Mouse (Mus musculus): ENCODE measurements around the gene Nrbf2.

GRCm38 (mm10) chr10:67247145-67247544 is 38.0 kb downstream of the Nrbf2 start:
- TF ChIP-seq CTCF (IDR thresholded peaks at IDR 0.05; ENCODE audit: low read depth) (peak; percentile 87), EP300 (IDR thresholded peaks at IDR 0.05; ENCODE audit: low read depth) (no peak)

All from liver, postnatal 0 days (tissue).